Mouse (Mus musculus) hindbrain, embryonic 14.5 days (tissue): Measurements from ENCODE around the gene Hic1. TPM values are rescaled to one million over a fixed set of nuclear protein-coding genes. Genes with fewer than 3 reads are reported as not detected.

Experiments used
- ATAC-seq: fragments of 200-750 bp; cut with Nextera tagmentation; 2 replicates; pipeline ENCODE4 v1.8.0; 2017; ENCODE audit warnings: moderate number of reproducible peaks, mild to moderate bottlenecking, moderate TSS enrichment, moderate library complexity; ENCODE audit not compliant: low FRiP score
- DNase-seq: peaks from one replicate; pipeline ENCODE4 v3.0.0-alpha.2; 2015; ENCODE audit warnings: low spot score
- H3K27ac ChIP-seq: fragments of 300-500 bp; sonication (generic); 2 replicates; pipeline ENCODE4 v1.5.1; 2014; ENCODE audit warnings: mild to moderate bottlenecking, moderate library complexity
- H3K27me3 ChIP-seq: fragments of 300-500 bp; sonication (generic); 2 replicates; pipeline ENCODE4 v1.6.1; 2014; ENCODE audit warnings: mild to moderate bottlenecking, low read length, mixed read lengths; ENCODE audit not compliant: control insufficient read depth, insufficient read depth
- H3K36me3 ChIP-seq: fragments of 300-500 bp; sonication (generic); replicated peaks from 2 replicates; pipeline ENCODE4 v1.6.1; 2014; ENCODE audit not compliant: control insufficient read depth, insufficient read depth
- H3K4me1 ChIP-seq: fragments of 300-500 bp; sonication (generic); replicated peaks from 2 replicates; pipeline ENCODE4 v1.6.1; 2014; ENCODE audit warnings: antibody characterized with exemption, low read length, mixed read lengths; ENCODE audit not compliant: control insufficient read depth, insufficient read depth
- H3K4me2 ChIP-seq: fragments of 300-500 bp; sonication (generic); replicated peaks from 2 replicates; pipeline ENCODE4 v1.6.1; 2014; ENCODE audit warnings: mild to moderate bottlenecking, moderate library complexity
- H3K4me3 ChIP-seq: fragments of 300-500 bp; sonication (generic); replicated peaks from 2 replicates; pipeline ENCODE4 v1.5.1; 2014; ENCODE audit warnings: mild to moderate bottlenecking, low read length
- H3K9ac ChIP-seq: fragments of 300-500 bp; sonication (generic); 2 replicates; pipeline ENCODE4 v1.6.1; 2014
- H3K9me3 ChIP-seq: fragments of 300-500 bp; sonication (generic); 2 replicates; pipeline ENCODE4 v1.6.1; 2016; ENCODE audit warnings: low read length; ENCODE audit not compliant: control insufficient read depth
- WGBS: fragments of 180-500 bp; shearing (Covaris S2); extraction: QIAGEN DNeasy Blood & Tissue Kit; methylation state at CpG from one replicate; pipeline ENCODE4 v1.1.7; 2014; 5-methylcytosine and 5-hydroxymethylcytosine counted together
- microRNA counts: library from miRNA; unstranded; fragments of <30 nt; microRNA quantifications from one replicate; lab custom pipeline; 2016
- microRNA-seq: library from miRNA; unstranded; fragments of <30 nt; microRNA quantifications from one replicate; pipeline ENCODE4, GENCODE M21; 2016
- polyA plus RNA-seq: library from polyadenylated mRNA; unstranded; fragments of >200 nt; fragmentation: Nextera tagmentation; extraction: Ambion mirVana; gene quantifications from 2 replicates; pipeline ENCODE4 v1.2.1, GENCODE M21; 2014

The Hic1 gene
- polyA plus RNA-seq, 1 experiment from 2014 or later: 1.9 TPM

DNA sequence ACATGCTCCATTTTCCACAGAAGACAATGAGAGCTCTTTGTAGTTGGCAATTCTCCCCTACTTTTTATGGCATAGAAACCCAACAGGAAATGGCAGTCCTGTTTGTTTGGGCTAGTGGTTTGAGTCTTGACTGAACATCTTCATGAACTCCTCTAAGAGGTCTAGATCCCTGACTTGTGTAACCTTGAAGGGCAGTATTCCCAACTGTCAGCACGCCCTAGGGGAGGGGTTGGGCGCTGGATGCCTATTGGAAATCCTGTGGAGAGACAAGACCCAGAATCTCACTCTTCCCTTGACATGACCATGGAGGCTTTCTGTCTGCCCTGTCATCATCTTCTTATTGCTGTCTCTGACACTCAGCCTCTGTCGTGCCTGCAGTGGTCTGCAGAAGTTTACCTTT lies 49.5 kb downstream of the Hic1 start:
- H3K4me1 ChIP-seq: no peaks in the 10 kb centered on the region
- H3K27me3 ChIP-seq: no peaks in the 10 kb centered on the region
- no peak overlapping the region for H3K27ac ChIP-seq
- H3K9me3 ChIP-seq: no peaks in the 10 kb centered on the region
- no peaks in the 10 kb centered on the region for H3K36me3 ChIP-seq
- H3K9ac ChIP-seq: no peak overlapping the region
- DNase-seq: no peak
- ATAC-seq: no peak
- WGBS: 88% methylated on average over 3 of the region's 3 CpGs
- no peak overlapping the region for H3K4me3 ChIP-seq
- H3K4me2 ChIP-seq: no peak overlapping the region

DNA sequence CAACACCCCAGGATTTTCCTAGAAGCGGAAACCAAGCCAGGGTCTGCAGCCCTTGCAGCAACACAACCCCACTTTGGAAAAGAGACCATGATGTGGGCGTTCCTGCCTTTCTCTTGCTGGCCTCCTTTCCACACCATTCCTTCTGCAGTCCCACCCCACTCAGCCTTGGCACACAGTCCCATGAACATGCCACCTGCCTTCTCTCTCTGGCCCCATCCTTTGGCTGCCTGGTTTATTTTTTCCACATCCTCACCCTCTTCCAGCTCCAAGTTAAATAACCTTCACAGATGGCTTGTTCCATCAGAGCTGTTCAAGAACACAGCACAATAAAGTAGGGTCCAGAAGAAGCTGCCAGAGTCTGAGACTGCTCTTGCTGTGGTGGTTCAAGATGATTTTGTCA lies 50.0 kb downstream of the Hic1 start:
- DNase-seq (no peak), ATAC-seq (no peak)
- H3K4me1 ChIP-seq: no peaks in the 10 kb centered on the region
- H3K27me3 ChIP-seq: no peaks in the 10 kb centered on the region
- WGBS: 93% methylated on average over 2 of the region's 2 CpGs
- H3K36me3 ChIP-seq: no peaks in the 10 kb centered on the region
- no peaks in the 10 kb centered on the region for H3K9me3 ChIP-seq
- H3K9ac ChIP-seq: no peak overlapping the region
- H3K27ac ChIP-seq: no peak overlapping the region
- H3K4me3 ChIP-seq: no peak overlapping the region
- no peak overlapping the region for H3K4me2 ChIP-seq

DNA sequence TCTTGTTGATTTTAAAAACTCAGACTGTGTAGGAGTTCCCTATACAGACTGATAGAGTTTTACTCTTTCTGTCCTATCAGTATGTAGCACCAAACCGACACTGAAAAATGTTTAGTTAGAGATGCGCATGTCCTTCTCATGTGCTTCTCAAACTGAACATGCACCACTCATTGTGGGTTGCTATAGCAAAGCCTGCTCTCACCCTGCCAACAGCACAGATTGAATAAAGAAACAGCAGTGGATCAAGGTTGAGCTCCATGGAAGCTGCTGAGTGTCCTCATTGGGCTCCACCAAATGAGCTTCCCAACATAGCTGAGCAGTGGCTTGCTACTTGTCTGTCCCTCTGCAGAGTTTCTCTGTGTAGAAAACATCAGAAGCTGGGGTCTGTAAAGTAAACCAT lies 51.2 kb downstream of the Hic1 start:
- 98% methylated on average over 2 of the region's 2 CpGs for WGBS
- Histone ChIP-seq H3K36me3 (no peaks in the 10 kb centered on the region), H3K9ac (no peak overlapping the region), H3K4me2 (no peak overlapping the region), H3K4me1 (no peaks in the 10 kb centered on the region), H3K9me3 (no peaks in the 10 kb centered on the region), H3K27ac (no peak overlapping the region), H3K4me3 (no peak overlapping the region), H3K27me3 (no peaks in the 10 kb centered on the region)
- no peak for ATAC-seq
- no peak for DNase-seq

DNA sequence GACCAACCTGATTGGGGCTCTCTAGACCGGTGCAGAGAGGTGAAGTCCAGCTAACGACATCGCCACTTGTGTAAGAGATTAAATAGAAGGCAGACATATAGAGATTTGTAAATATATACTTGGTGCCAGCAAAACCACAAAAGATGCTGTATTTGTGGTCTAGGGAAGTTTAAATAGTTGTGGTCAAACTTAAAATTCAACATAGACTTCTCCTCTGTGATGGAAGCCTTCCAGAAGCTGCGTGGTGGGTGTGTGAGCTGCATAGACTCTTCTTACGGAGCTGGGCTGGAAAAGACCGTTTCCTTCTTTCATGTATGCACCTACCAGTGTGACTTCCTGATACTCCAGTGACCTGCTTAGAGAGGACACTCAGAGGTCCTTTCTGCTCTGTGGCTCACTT lies 52.9 kb downstream of the Hic1 start:
- Histone ChIP-seq H3K36me3 (no peaks in the 10 kb centered on the region), H3K4me2 (no peak overlapping the region), H3K9me3 (no peaks in the 10 kb centered on the region), H3K4me1 (no peaks in the 10 kb centered on the region), H3K27me3 (no peaks in the 10 kb centered on the region), H3K4me3 (no peak overlapping the region), H3K9ac (no peak overlapping the region), H3K27ac (no peak overlapping the region)
- 87% methylated on average over 6 of the region's 6 CpGs for WGBS
- ATAC-seq (no peak), DNase-seq (no peak)

MicroRNAs encoded within 50 kb of the gene (microRNA counts, 519-probe panel; counts per million panel counts)
- microRNA mmu-miR-132 (lab: Ali Mortazavi, UCI) (5,103 counts per million, percentile 57 among the panel's probes with 10 or more counts), microRNA mmu-miR-212 (lab: Ali Mortazavi, UCI) (not detected)

Small RNA genes lying within 50 kb of the gene (microRNA-seq; reads per million reads assigned to microRNA genes)
- 1,058 reads per million, percentile 78 among the genes with 10 or more reads in this experiment for gene Mir132
- 51.3 reads per million, percentile 44 among the genes with 10 or more reads in this experiment for gene Mir212

Other genes with a start within 250 kb of the Hic1 start
- 12.8 and 14.0 TPM in 2 replicates for gene Smg6, start 243.7 kb downstream of the Hic1 start, polyA plus RNA-seq
- 43.2 and 51.8 TPM in 2 replicates for gene Srr, start 243.6 kb downstream of the Hic1 start, polyA plus RNA-seq
- 17.4 and 20.3 TPM in 2 replicates for gene Ovca2, start 9.3 kb upstream of the Hic1 start, polyA plus RNA-seq
- gene Dph1, start 21.7 kb upstream of the Hic1 start, polyA plus RNA-seq: 13.6 and 14.4 TPM in 2 replicates
- gene Rtn4rl1, start 24.3 kb upstream of the Hic1 start, polyA plus RNA-seq: 8.5 and 10.3 TPM in 2 replicates
- gene Rpa1, start 178.8 kb upstream of the Hic1 start, polyA plus RNA-seq: 48.0 and 51.1 TPM in 2 replicates
- 12.0 and 13.2 TPM in 2 replicates for gene Smyd4, start 178.9 kb upstream of the Hic1 start, polyA plus RNA-seq